Mouse (Mus musculus): ENCODE measurements around the gene 1700047I17Rik2.
"Not testable (repeated sequence)": the region's sequence is repeated elsewhere in the genome, so short reads cannot be mapped to it uniquely, and the experiment has no call there.

Gene 1700047I17Rik2

DNA sequence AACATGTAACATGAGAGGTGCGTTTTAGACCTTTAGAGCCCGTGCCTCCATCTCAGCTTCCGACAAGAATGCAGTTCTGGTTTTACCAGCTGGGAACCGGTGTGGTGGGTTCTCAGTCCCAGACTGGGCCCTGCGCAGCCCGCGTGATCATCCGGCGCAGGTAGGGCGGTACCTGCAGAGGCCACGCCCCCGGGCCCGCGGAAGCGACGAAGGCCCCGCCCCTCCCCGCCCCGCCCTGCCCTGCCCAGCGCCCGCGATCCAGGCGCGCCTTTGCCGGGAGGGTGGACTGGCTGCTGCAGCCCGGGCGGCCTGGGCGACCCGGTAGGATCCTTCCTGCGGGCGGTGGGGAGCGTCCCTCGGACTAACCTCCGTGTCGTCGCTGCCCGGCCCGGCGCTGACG, at the start of gene 1700047I17Rik2:
Gene 1700047I17Rik2, plus strand, starts transcription at position 287 of the 400 bp plus-strand sequence.
- DNase-seq (ENCODE audit: low read depth, low spot score): not testable (repeated sequence)

DNA sequence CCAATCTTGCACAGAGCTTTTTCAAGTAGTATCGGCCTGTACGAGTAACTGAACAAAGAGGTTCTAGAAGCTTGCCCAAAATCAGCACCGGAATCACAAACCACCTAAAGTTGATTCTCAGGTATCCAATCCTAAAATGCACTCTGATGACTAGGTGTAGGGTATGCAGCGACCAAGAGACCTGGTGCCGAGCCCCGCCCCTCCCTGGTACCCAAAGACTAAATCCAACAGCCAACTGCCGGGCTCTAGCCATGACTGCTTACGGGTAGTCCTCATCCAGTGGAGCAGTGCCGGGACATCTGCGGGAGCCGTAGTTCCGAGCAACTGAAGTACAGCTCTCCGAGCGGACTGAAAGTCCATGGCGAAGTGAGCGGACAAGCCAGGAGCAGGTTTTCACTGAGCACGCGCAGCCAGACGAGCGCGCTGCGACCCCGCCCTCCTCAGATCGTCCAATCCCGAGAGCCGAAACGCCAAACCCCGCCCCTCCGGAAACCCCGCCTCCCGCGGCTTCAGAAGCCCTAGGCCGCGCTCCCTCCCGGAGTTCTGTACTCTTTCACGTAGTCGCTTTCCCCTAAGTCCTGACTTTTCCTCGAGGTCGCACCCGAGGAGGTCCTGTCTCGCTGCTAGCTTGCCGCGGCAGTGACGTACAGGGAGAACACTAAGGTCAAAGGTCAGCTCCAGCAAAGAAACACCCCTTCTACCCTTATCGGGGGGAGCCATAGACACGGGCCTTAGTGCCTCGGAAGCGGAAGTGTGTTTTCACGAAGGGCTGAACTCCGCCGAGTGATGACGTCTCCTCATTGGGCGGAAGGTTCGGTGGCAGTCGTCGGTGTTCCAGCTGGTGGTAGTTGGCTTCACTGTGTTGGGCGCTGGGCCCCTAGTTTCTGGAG, 44.6 kb upstream of the 1700047I17Rik2 start, which contains the start of gene Srp54b:
Gene Srp54b, plus strand, starts transcription at position 546 of the 890 bp plus-strand sequence.
- not testable (repeated sequence) for DNase-seq (ENCODE audit: low read depth, low spot score)

DNA sequence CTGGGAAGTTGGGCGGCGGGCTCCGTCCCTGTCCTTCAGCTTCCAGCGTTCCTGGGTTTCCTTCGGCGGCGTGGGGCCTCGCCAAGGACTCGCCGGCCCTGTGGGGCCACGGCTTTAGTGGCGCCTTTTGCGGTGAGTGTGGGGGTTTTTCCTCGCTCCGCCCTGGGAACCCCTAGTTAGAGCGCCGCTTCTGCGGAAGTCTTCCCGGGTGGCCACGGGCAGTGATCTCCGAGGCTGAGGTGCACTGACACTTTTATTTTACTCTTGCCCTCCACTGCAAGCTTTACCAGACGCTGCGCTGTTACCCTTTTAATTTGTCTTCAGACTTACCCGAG, 44.0 kb upstream of the 1700047I17Rik2 start:
- DNase-seq (ENCODE audit: low read depth, low spot score): not testable (repeated sequence)

DNA sequence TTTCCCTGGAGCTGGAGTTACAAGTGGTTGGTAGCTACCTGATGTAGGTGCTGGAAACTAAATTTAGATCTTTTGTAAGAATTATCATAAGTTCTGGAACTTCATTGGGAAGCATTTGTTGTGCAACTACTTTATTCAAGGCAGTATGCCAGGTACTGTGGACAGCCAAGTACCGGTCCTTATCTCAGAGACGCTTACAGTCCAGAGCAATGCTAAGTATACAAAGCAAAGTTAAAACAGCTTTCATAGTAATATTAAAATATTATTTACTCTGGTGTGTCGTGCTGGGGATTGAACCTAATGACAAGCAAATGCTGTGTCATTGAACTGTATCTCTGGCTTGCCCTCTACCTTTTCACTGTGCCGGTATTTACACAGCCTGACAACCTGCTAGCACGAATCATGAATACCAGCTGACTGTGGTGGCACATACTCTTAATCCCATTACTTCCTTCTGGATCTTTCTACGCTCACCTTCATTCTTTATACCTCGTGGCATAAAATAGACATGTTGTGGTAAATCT, 32.3 kb upstream of the 1700047I17Rik2 start:
- DNase-seq (ENCODE audit: low read depth, low spot score): not testable (repeated sequence)

DNA sequence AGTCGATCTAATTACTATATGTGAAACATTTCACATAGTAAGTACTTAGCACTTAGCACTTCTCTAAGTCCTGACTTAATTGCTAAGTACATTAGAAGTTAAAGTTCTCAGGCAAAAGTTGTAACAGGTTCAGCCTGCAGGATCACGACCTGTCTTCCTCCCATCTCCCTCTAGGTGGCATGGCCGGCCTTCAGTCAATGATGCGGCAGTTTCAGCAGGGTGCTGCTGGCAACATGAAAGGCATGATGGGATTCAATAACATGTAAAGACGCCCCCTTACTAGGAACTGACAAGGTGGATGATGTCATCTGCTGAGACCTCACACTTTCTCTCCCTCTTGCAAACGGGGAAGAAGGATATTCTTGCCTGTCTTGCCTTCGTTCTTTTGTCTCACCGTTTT, 11.7 kb upstream of the 1700047I17Rik2 start:
- DNase-seq (ENCODE audit: low read depth, low spot score): not testable (repeated sequence)

DNA sequence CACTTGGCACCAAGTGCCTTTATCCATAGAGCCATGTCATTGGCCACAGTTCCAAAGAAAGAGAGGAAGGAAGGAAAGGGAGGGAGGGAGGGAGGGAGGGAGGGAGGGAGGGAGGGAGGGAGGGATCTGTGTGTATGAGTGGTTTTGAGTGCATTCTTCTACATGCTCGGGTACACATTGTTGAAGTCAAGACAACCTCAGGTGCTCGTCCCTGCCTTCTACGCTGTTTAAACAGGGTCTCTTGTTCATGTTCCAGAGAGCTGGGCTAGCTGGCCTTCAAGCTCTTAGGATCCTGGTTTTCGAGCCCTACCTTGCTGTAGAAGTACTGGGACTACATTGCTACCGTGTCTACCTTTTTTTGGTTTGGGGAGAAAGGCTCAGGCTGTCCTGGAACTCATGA, 10.3 kb upstream of the 1700047I17Rik2 start:
- not testable (repeated sequence) for DNase-seq (ENCODE audit: low read depth, low spot score)

DNA sequence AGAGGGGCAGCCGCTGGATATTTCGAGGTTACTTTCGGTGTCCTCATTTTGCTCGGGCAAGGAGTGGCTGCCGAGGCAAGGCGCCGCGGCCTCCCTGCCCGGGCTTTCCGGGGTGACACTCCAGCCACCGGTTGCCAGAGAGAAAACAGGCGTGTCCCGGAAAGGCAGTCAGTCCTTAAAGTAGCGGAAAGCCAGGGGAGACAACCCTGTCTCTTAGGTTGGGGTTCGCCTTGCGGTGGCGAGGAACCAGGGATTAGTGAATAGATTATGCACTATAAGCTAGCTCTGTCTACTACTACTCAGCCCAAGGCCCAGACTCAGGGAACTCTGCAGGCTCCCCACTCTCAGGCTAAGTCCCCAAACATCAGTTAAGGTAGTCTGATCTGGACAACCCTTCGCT, 407 bp downstream of the 1700047I17Rik2 start:
- DNase-seq (ENCODE audit: low read depth, low spot score): not testable (repeated sequence)

DNA sequence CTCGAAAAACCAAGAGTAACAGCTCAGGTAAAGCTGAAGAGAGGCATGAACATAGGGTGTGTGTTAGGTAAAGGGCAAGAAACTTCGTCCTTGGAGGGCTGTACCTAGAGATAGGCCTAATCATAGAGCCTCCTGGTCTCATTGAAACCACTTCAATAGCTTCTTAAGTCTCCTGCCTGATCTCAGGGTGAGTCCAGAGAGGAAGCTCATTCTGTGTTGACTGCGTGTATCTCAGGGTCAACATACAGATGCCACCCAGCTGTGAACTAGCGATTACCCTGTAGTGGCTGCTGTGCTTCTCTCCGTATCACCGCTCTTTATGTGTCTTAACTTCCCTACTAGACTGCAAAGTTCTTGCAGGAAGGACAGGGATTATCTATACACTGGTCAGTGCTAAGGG, 13.6 kb downstream of the 1700047I17Rik2 start:
- DNase-seq (ENCODE audit: low read depth, low spot score): not testable (repeated sequence)

DNA sequence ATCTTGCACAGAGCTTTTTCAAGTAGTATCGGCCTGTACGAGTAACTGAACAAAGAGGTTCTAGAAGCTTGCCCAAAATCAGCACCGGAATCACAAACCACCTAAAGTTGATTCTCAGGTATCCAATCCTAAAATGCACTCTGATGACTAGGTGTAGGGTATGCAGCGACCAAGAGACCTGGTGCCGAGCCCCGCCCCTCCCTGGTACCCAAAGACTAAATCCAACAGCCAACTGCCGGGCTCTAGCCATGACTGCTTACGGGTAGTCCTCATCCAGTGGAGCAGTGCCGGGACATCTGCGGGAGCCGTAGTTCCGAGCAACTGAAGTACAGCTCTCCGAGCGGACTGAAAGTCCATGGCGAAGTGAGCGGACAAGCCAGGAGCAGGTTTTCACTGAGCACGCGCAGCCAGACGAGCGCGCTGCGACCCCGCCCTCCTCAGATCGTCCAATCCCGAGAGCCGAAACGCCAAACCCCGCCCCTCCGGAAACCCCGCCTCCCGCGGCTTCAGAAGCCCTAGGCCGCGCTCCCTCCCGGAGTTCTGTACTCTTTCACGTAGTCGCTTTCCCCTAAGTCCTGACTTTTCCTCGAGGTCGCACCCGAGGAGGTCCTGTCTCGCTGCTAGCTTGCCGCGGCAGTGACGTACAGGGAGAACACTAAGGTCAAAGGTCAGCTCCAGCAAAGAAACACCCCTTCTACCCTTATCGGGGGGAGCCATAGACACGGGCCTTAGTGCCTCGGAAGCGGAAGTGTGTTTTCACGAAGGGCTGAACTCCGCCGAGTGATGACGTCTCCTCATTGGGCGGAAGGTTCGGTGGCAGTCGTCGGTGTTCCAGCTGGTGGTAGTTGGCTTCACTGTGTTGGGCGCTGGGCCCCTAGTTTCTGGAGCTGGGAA, 30.5 kb downstream of the 1700047I17Rik2 start, which contains the start of gene Srp54c:
Gene Srp54c, plus strand, starts transcription at position 543 of the 894 bp plus-strand sequence.
- DNase-seq (ENCODE audit: low read depth, low spot score): not testable (repeated sequence)

DNA sequence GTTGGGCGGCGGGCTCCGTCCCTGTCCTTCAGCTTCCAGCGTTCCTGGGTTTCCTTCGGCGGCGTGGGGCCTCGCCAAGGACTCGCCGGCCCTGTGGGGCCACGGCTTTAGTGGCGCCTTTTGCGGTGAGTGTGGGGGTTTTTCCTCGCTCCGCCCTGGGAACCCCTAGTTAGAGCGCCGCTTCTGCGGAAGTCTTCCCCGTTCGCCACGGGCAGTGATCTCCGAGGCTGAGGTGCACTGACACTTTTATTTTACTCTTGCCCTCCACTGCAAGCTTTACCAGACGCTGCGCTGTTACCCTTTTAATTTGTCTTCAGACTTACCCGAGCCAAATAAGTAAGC, 31.1 kb downstream of the 1700047I17Rik2 start:
- DNase-seq (ENCODE audit: low read depth, low spot score): not testable (repeated sequence)

DNA sequence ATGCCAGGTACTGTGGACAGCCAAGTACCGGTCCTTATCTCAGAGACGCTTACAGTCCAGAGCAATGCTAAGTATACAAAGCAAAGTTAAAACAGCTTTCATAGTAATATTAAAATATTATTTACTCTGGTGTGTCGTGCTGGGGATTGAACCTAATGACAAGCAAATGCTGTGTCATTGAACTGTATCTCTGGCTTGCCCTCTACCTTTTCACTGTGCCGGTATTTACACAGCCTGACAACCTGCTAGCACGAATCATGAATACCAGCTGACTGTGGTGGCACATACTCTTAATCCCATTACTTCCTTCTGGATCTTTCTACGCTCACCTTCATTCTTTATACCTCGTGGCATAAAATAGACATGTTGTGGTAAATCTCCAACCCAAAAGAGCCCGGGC, 42.9 kb downstream of the 1700047I17Rik2 start:
- not testable (repeated sequence) for DNase-seq (ENCODE audit: low read depth, low spot score)

DNA sequence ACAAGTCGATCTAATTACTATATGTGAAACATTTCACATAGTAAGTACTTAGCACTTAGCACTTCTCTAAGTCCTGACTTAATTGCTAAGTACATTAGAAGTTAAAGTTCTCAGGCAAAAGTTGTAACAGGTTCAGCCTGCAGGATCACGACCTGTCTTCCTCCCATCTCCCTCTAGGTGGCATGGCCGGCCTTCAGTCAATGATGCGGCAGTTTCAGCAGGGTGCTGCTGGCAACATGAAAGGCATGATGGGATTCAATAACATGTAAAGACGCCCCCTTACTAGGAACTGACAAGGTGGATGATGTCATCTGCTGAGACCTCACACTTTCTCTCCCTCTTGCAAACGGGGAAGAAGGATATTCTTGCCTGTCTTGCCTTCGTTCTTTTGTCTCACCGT, 62.6 kb downstream of the 1700047I17Rik2 start:
- DNase-seq (ENCODE audit: low read depth, low spot score): not testable (repeated sequence)

DNA sequence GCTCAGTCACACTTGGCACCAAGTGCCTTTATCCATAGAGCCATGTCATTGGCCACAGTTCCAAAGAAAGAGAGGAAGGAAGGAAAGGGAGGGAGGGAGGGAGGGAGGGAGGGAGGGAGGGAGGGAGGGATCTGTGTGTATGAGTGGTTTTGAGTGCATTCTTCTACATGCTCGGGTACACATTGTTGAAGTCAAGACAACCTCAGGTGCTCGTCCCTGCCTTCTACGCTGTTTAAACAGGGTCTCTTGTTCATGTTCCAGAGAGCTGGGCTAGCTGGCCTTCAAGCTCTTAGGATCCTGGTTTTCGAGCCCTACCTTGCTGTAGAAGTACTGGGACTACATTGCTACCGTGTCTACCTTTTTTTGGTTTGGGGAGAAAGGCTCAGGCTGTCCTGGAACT, 64.0 kb downstream of the 1700047I17Rik2 start:
- DNase-seq (ENCODE audit: low read depth, low spot score): not testable (repeated sequence)
